Mouse (Mus musculus) heart, embryonic 12.5 days (tissue): ENCODE results near the gene Nr2f6. TPM values are rescaled to one million over a fixed set of nuclear protein-coding genes. Genes with fewer than 3 reads are reported as not detected.

Experiments used
- ATAC-seq: fragments of 200-750 bp; cut with Nextera tagmentation; 2 replicates; pipeline ENCODE4 v1.8.0; 2017; ENCODE audit warnings: moderate TSS enrichment, moderate library complexity; ENCODE audit not compliant: insufficient number of reproducible peaks, low FRiP score
- H3K27ac ChIP-seq: fragments of 300-500 bp; sonication (generic); 2 replicates; pipeline ENCODE4 v1.5.1; 2016; ENCODE audit warnings: mild to moderate bottlenecking, moderate library complexity; ENCODE audit not compliant: poor library complexity, severe bottlenecking
- H3K27me3 ChIP-seq: fragments of 300-500 bp; sonication (generic); replicated peaks from 2 replicates; pipeline ENCODE4 v1.6.1; 2016; ENCODE audit warnings: mild to moderate bottlenecking, moderate library complexity
- H3K36me3 ChIP-seq: fragments of 300-500 bp; sonication (generic); 2 replicates; pipeline ENCODE4 v1.6.1; 2016; ENCODE audit warnings: mild to moderate bottlenecking, moderate library complexity
- H3K4me1 ChIP-seq: fragments of 300-500 bp; sonication (generic); replicated peaks from 2 replicates; pipeline ENCODE4 v1.6.1; 2016; ENCODE audit warnings: mild to moderate bottlenecking
- H3K4me2 ChIP-seq: fragments of 300-500 bp; sonication (generic); 2 replicates; pipeline ENCODE4 v1.6.1; 2016; ENCODE audit warnings: mild to moderate bottlenecking, moderate library complexity
- H3K4me3 ChIP-seq: fragments of 300-500 bp; sonication (generic); 2 replicates; pipeline ENCODE4 v1.5.1; 2016; ENCODE audit warnings: mild to moderate bottlenecking
- H3K9ac ChIP-seq: fragments of 300-500 bp; sonication (generic); 2 replicates; pipeline ENCODE4 v1.6.1; 2016; ENCODE audit warnings: mild to moderate bottlenecking, moderate library complexity
- H3K9me3 ChIP-seq: fragments of 300-500 bp; sonication (generic); replicated peaks from 2 replicates; pipeline ENCODE4 v1.6.1; 2016; ENCODE audit warnings: mild to moderate bottlenecking, moderate library complexity
- WGBS: fragments of 180-500 bp; shearing (Covaris S2); methylation state at CpG from one replicate; pipeline ENCODE4 v1.1.7; 2016; 5-methylcytosine and 5-hydroxymethylcytosine counted together
- polyA plus RNA-seq: library from polyadenylated mRNA; unstranded; fragments of >200 nt; fragmentation: Nextera tagmentation; extraction: Ambion mirVana; gene quantifications from 2 replicates; pipeline ENCODE4 v1.2.1, GENCODE M21; 2016

Gene Nr2f6
- polyA plus RNA-seq, 1 experiment from 2014 or later: 64.3 TPM

DNA sequence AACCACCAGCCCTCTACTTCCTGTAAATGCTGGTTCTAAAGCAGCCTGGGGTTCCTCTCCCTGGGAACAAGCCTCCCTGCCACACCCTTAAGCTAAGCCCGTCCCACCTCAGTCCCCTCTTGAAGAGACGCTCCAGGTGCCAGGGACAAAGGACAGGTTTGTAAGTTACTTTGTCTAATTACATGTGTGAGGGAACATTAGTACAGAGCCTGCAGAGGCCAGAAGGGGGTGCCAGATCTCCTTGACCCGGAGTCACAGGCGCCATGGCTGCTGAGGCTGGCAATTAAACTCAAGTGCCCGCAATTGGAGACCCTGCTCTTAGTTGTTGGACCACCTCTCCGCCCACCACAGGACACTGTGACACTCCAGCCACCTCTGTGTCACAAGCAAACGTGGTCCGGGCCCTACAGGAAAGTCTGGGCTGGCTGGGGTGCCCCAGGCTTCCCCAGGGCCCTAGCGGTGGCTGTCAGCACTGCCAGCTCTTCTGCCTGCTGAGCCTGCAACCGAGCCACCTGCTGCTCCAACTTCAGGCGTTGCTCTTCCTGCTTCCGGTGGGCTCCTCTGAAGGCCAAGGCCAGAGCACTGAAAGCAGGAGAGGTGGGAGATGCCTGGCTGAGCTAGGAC, 3.6 kb upstream of the Nr2f6 start:
- Histone ChIP-seq H3K9me3 (no peaks in the 10 kb centered on the region), H3K4me2 (no peak overlapping the region), H3K9ac (no peak overlapping the region), H3K27ac (no peak overlapping the region), H3K4me3 (no peak overlapping the region), H3K36me3 (no peaks in the 10 kb centered on the region), H3K27me3 (no peaks in the 10 kb centered on the region), H3K4me1 (peaks cover 16% of the 10 kb centered on the region)
- 64% methylated on average over 12 of the region's 12 CpGs for WGBS
- ATAC-seq: no peak

- H3K27me3 ChIP-seq: no peaks in the 10 kb centered on the region
- ATAC-seq: no peak
- no peaks in the 10 kb centered on the region for H3K9me3 ChIP-seq
- no peak overlapping the region for H3K27ac ChIP-seq
- H3K4me1 ChIP-seq: peaks cover 30% of the 10 kb centered on the region
- no peak overlapping the region for H3K4me3 ChIP-seq
- H3K4me2 ChIP-seq: no peak overlapping the region
- no peak overlapping the region for H3K9ac ChIP-seq
- H3K36me3 ChIP-seq: peaks cover 2% of the 10 kb centered on the region; the same call in 1 of the 2 replicates
- 67% methylated on average over 3 of the region's 3 CpGs for WGBS
These were observed 2.1 kb upstream of the Nr2f6 start for GRCm38 (mm10) chr8:71383860-71384259.

DNA sequence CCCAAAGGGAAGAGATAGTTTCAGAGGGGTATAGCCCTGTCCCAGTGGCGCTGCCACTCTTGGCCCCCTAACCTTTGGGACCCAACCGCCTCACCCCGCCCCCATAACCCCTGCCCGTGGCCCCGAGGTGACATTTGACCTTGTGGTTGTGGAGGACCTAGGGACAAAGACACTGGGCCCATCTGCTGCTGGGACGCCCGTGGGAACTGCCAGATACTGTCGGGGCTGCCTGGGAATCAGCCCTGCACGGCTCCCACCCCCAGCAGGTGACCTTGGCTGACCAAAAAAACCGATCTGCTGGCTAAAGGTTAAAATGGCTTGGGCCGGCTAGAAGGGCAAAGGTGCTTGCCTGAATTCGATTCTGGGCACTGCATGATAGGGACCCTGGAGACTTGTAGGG, 1.6 kb upstream of the Nr2f6 start:
- no peak overlapping the region for H3K9ac ChIP-seq
- ATAC-seq: no peak
- no peaks in the 10 kb centered on the region for H3K27me3 ChIP-seq
- 36% methylated on average over 12 of the region's 12 CpGs for WGBS
- no peak overlapping the region for H3K4me2 ChIP-seq
- H3K36me3 ChIP-seq: peaks cover 6% of the 10 kb centered on the region
- H3K27ac ChIP-seq: no peak overlapping the region
- H3K4me1 ChIP-seq: peaks cover 35% of the 10 kb centered on the region
- H3K4me3 ChIP-seq: no peak overlapping the region
- H3K9me3 ChIP-seq: no peaks in the 10 kb centered on the region

DNA sequence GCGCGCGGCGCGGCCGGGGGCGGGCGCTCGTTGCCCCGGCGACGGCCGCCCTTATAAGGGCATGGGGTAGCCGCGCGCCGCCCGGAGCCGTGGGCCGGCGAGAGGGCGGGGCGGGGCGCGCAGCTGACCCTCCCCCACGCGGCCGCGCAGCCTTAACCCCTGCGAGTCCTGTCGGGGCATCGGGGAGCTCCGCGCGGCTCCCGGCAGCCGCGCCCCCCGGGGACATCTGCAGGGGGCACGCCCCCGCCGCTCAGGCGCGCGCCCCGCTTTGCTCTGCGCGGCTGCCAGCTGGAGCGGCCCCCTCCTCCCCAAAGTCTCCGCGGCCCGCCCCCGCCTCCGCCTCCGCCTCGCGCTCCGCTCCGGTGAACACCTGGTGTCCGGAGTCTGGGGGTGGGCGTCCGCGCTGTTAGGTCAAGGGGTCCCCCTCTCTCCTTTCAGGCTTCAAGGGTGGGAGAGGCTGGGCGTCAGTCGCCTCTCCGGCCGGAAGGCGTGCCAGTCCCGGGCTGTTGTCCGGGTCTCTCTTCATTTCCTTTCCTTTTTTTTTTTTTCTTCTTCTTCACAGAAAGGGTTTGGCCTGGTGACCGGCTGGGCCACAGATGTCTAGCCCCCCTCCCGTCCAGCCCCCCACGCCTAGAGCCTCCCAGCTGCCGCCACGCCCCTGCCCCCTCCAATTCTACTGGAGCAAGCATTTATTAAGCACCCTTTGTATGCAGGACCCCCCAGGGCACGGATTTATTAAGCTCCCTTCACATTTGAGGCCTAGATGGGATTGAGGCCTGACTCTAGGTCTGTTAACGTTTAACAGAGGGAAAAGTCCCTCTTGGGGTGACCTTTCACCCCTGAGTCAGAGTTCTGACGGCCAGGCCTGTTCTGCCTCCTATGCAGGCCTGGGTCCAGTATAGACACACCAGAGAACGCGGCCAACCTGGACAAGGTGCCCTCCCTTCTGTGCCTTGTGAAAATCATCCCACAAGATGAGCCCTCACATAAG, 506 bp upstream of the Nr2f6 start:
- Histone ChIP-seq H3K27ac (peak overlapping the region; percentile 88), H3K36me3 (peaks cover 18% of the 10 kb centered on the region), H3K4me2 (peak overlapping the region; percentile 95), H3K27me3 (no peaks in the 10 kb centered on the region), H3K9me3 (no peaks in the 10 kb centered on the region), H3K9ac (peak overlapping the region; percentile 86), H3K4me1 (peaks cover 38% of the 10 kb centered on the region), H3K4me3 (peak overlapping the region; percentile 94)
- WGBS: 4% methylated on average over 55 of the region's 80 CpGs
- ATAC-seq: peak; percentile 89

DNA sequence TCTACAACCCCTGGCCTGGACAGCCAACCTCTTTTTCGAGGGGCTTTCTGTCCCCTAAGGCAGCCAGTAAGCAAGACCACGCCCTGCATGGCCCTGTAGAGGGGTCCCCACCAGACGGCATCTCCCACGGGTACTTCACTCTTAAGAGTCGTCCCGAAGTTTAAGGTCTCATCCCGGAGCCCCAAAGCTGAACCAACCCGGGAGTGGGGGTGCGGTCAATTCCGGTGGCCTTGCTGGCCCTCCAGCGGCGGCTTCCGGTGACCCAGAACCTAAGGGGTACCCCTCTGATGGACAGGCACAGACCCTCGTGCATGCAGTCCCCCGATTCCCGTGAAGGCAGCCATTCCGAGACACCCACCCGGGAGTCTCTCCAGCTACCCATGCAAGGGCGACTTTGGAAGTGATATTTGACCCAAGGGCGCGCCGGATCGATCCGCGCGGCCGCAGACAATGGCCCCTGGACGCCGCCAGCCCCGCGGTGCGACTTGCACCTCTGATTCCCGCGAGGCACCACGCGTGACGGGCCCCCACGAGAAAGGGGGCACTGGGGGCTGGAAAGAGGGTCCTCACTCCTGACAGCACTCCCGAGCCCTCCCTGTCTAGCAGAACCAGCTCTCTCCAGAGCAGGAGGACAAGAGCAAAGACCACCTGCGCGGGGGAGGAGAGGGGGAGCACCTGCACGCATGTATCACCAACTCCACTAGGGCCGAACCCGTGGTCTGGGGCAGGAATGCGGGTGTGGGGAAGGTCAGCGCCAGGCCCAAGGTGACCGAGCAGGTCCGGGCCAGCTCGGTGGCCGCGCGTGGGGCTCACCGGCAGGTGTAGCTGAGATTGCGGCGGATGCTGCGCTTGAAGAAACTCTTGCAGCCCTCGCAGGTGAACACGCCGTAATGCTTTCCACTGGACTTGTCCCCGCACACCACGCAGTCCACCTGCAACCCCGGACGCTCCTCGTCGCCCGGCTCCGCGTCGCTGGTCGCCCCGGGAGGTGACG, 1.3 kb downstream of the Nr2f6 start:
- Histone ChIP-seq H3K4me1 (peaks cover 55% of the 10 kb centered on the region), H3K9me3 (no peaks in the 10 kb centered on the region), H3K27me3 (no peaks in the 10 kb centered on the region), H3K27ac (peak overlapping the region; percentile 88; the same call in 1 of the 2 replicates), H3K4me2 (peak overlapping the region; percentile 95), H3K9ac (peak overlapping the region; percentile 98), H3K4me3 (peak overlapping the region; percentile 94), H3K36me3 (peaks cover 27% of the 10 kb centered on the region)
- 2% methylated on average over 72 of the region's 72 CpGs for WGBS
- ATAC-seq: no peak

GRCm38 (mm10) chr8:71379512-71380075, 2.2 kb downstream of the Nr2f6 start:
- peak overlapping the region; percentile 95 for H3K4me2 ChIP-seq
- no peaks in the 10 kb centered on the region for H3K9me3 ChIP-seq
- H3K36me3 ChIP-seq: peaks cover 36% of the 10 kb centered on the region
- H3K4me3 ChIP-seq: peak overlapping the region; percentile 94
- no peaks in the 10 kb centered on the region for H3K27me3 ChIP-seq
- peak overlapping the region; percentile 98 for H3K9ac ChIP-seq
- WGBS: 50% methylated on average over 3 of the region's 3 CpGs
- ATAC-seq: no peak
- peaks cover 64% of the 10 kb centered on the region for H3K4me1 ChIP-seq
- no peak overlapping the region for H3K27ac ChIP-seq

DNA sequence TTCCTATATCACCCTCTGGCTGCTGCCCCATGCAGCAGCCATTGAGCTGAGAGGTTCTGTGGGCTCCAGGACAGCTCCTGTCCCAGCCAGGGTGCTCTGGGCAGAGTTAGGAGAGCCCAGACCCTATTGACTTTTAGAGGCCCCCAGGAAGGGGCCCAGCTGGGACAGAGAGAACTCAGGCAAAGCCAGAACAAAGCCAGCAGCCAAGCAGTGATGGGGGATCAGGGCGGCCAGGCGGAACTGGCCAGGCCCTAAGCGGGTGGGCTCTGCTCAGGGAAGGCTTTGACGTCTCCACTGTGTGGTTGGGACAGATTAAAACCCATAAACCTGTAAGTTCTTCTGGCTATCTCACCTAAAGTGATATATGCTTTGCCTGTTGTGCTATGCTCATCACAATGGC, 2.8 kb downstream of the Nr2f6 start:
- Histone ChIP-seq H3K9me3 (no peaks in the 10 kb centered on the region), H3K4me3 (peak overlapping the region; percentile 94), H3K27ac (no peak overlapping the region), H3K4me1 (peaks cover 66% of the 10 kb centered on the region), H3K9ac (peak overlapping the region; percentile 98), H3K27me3 (no peaks in the 10 kb centered on the region), H3K4me2 (peak overlapping the region; percentile 95), H3K36me3 (peaks cover 42% of the 10 kb centered on the region)
- no peak for ATAC-seq
- 80% methylated on average over 4 of the region's 4 CpGs for WGBS

GRCm38 (mm10) chr8:71376423-71377030, 5.2 kb downstream of the Nr2f6 start:
- WGBS: 58% methylated on average over 8 of the region's 8 CpGs
- H3K4me2 ChIP-seq: peak overlapping the region; percentile 65
- H3K4me1 ChIP-seq: peaks cover 51% of the 10 kb centered on the region
- H3K9me3 ChIP-seq: no peaks in the 10 kb centered on the region
- ATAC-seq: no peak
- H3K36me3 ChIP-seq: peaks cover 57% of the 10 kb centered on the region
- peak overlapping the region; percentile 29 for H3K4me3 ChIP-seq
- no peak overlapping the region for H3K27ac ChIP-seq
- H3K27me3 ChIP-seq: no peaks in the 10 kb centered on the region
- H3K9ac ChIP-seq: peak overlapping the region; percentile 47; the same call in 1 of the 2 replicates

- Histone ChIP-seq H3K4me3 (peak overlapping the region; percentile 29), H3K4me2 (peak overlapping the region; percentile 65), H3K27me3 (no peaks in the 10 kb centered on the region), H3K36me3 (peaks cover 57% of the 10 kb centered on the region), H3K27ac (no peak overlapping the region), H3K4me1 (peaks cover 51% of the 10 kb centered on the region), H3K9me3 (no peaks in the 10 kb centered on the region), H3K9ac (peak overlapping the region; percentile 47)
- peak; percentile 10; the same call in 1 of the 2 replicates for ATAC-seq
- 13% methylated on average over 74 of the region's 74 CpGs for WGBS
These were observed 6.0 kb downstream of the Nr2f6 start for GRCm38 (mm10) chr8:71375581-71376422.
